25 mouse cellular contexts compared by ENCODE assay signal in the genomic region with DNA sequence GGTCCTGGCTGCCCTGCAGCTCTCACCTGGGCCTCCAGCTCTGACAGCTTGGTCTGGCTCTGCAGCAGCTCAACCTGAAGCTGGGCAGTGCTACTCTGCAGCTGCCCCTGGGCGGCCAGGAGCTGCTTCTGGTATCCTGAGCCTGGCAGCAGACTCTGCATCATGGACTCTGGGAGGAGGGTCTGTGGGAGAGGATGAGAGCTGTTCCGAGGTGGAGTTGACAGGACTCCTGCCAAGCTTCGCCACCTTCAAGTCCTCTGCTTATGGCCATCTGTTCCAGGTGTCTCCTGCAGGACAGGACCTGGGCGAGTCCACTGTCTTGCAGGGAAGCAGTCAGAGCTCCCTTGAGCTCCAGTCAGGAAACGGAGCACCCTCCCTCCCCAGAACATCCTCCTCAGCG. TPM values are rescaled to one million over a fixed set of nuclear protein-coding genes. Genes with fewer than 3 reads are reported as not detected.
DNase-seq lines count a peak whose midpoint lies in the region; ATAC-seq lines count a peak whose summit lies in the region.
"Had no signal": no experiment of that assay in that cellular context is flagged by ENCODE, and none has a peak within 500 bp of the region (broad histone marks: within the 10 kb centered on the region; RNA-seq: fewer than 3 reads in every experiment).

No protein-coding gene starts in this region.

- no peaks in the 10 kb centered on the region for H3K27me3 ChIP-seq in heart, embryonic 13.5 days (replicated peaks)
- no peaks in the 10 kb centered on the region for H3K27me3 ChIP-seq in limb, embryonic 11.5 days (ENCODE audit: control insufficient read depth, insufficient read depth, low read length)
- H3K27me3 ChIP-seq in limb, embryonic 10.5 days (ENCODE audit: low read depth, poor library complexity, severe bottlenecking): no peaks in the 10 kb centered on the region
- H3K27me3 ChIP-seq in embryonic facial prominence, embryonic 10.5 days (replicated peaks; ENCODE audit: low read depth, poor library complexity, severe bottlenecking): no peaks in the 10 kb centered on the region
- H3K27me3 ChIP-seq: embryonic facial prominence, embryonic 13.5 days; forebrain, embryonic 15.5 days; midbrain, embryonic 15.5 days; neural tube, embryonic 13.5 days had no signal

- H3K4me2 ChIP-seq in heart, embryonic 13.5 days: no peak overlapping the region
- no peak overlapping the region for H3K4me2 ChIP-seq in limb, embryonic 11.5 days (ENCODE audit: low read depth, severe bottlenecking)
- H3K4me2 ChIP-seq: embryonic facial prominence, embryonic 13.5 days; forebrain, embryonic 15.5 days; midbrain, embryonic 15.5 days; neural tube, embryonic 13.5 days had no signal

- WGBS in heart, embryonic 13.5 days: 79% methylated on average over 6 of the region's 6 CpGs
- 78% methylated on average over 6 of the region's 6 CpGs for WGBS in limb, embryonic 11.5 days
- WGBS in limb, embryonic 10.5 days: 77% methylated on average over 6 of the region's 6 CpGs
- 85% methylated on average over 6 of the region's 6 CpGs for WGBS in embryonic facial prominence, embryonic 10.5 days

- no peaks in the 10 kb centered on the region for H3K9me3 ChIP-seq in heart, embryonic 13.5 days
- no peaks in the 10 kb centered on the region for H3K9me3 ChIP-seq in limb, embryonic 11.5 days (ENCODE audit: control insufficient read depth, low read length)
- no peaks in the 10 kb centered on the region for H3K9me3 ChIP-seq in limb, embryonic 10.5 days (replicated peaks)
- no peaks in the 10 kb centered on the region for H3K9me3 ChIP-seq in embryonic facial prominence, embryonic 10.5 days
- H3K9me3 ChIP-seq: embryonic facial prominence, embryonic 13.5 days; forebrain, embryonic 15.5 days; G1E; midbrain, embryonic 15.5 days; neural tube, embryonic 13.5 days had no signal

- 0 out of 2 replicates have a peak overlapping the region, but pooled peaks have one; percentile 25 for H3K9ac ChIP-seq in heart, embryonic 13.5 days
- 0 out of 2 replicates have a peak overlapping the region, but pooled peaks have one; percentile 1 for H3K9ac ChIP-seq in limb, embryonic 11.5 days (ENCODE audit: low read length)
- H3K9ac ChIP-seq: forebrain, embryonic 15.5 days; midbrain, embryonic 15.5 days; neural tube, embryonic 13.5 days had no signal

- 0 out of 2 replicates have a peak, but pooled peaks cover 11% of the 10 kb centered on the region for H3K4me1 ChIP-seq in heart, embryonic 13.5 days
- 0 out of 2 replicates have a peak, but pooled peaks cover 3% of the 10 kb centered on the region for H3K4me1 ChIP-seq in limb, embryonic 11.5 days (ENCODE audit: control insufficient read depth, insufficient read depth, low read length)
- H3K4me1 ChIP-seq in limb, embryonic 10.5 days: peaks cover 33% of the 10 kb centered on the region
- H3K4me1 ChIP-seq in embryonic facial prominence, embryonic 10.5 days: peaks cover 30% of the 10 kb centered on the region
- H3K4me1 ChIP-seq: embryonic facial prominence, embryonic 13.5 days; forebrain, embryonic 15.5 days; midbrain, embryonic 15.5 days; neural tube, embryonic 13.5 days had no signal

- peaks cover 100% of the 10 kb centered on the region for H3K36me3 ChIP-seq in heart, embryonic 13.5 days
- peaks cover 43% of the 10 kb centered on the region for H3K36me3 ChIP-seq in limb, embryonic 11.5 days (ENCODE audit: control insufficient read depth, insufficient read depth, low read length)
- H3K36me3 ChIP-seq in limb, embryonic 10.5 days: peaks cover 100% of the 10 kb centered on the region
- H3K36me3 ChIP-seq in embryonic facial prominence, embryonic 10.5 days (replicated peaks): peaks cover 100% of the 10 kb centered on the region

- no peak overlapping the region for H3K27ac ChIP-seq in heart, embryonic 13.5 days (replicated peaks)
- H3K27ac ChIP-seq in limb, embryonic 11.5 days (replicated peaks; ENCODE audit: low read depth, low read length): no peak overlapping the region
- no peak overlapping the region for H3K27ac ChIP-seq in limb, embryonic 10.5 days
- H3K27ac ChIP-seq in embryonic facial prominence, embryonic 10.5 days (replicated peaks): 0 out of 2 replicates have a peak overlapping the region, but pooled peaks have one; percentile 12
- H3K27ac ChIP-seq: embryonic facial prominence, embryonic 13.5 days; forebrain, embryonic 15.5 days; macrophage; midbrain, embryonic 15.5 days; neural tube, embryonic 13.5 days had no signal

- ATAC-seq in heart, embryonic 13.5 days (ENCODE audit: extremely low read depth, insufficient number of reproducible peaks, low FRiP score, low TSS enrichment): no peak
- ATAC-seq in limb, embryonic 11.5 days (ENCODE audit: insufficient number of reproducible peaks, low FRiP score, low TSS enrichment, low read depth): no peak
- no peak for ATAC-seq in erythroblast, adult 5-6 weeks (replicated peaks; ENCODE audit: low FRiP score, poor library complexity, severe bottlenecking)
- ATAC-seq: forebrain, embryonic 15.5 days; intestine, postnatal 0 days; lung, postnatal 0 days; midbrain, embryonic 15.5 days had no signal

- no peak for DNase-seq in heart, adult 8-10 months (ENCODE audit: low spot score)
- no peak for DNase-seq in limb, embryonic 11.5 days (ENCODE audit: low spot score)
- no peak for DNase-seq in limb, embryonic 10.5 days (ENCODE audit: low spot score)
- peak; percentile 73 for DNase-seq in cerebellum, adult 9-10 months
- no peak for DNase-seq in embryonic facial prominence, embryonic 10.5 days (ENCODE audit: low spot score)
- no peak for DNase-seq in spleen, postnatal 14 days (ENCODE audit: low spot score in 2 of 2)
- DNase-seq: adrenal gland, adult 2 months; gastrocnemius, postnatal 14 days; heart, adult 18-20 months; kidney, postnatal 25 days; liver; retina, postnatal 1 day; spleen, adult 18-20 months; thymus, postnatal 14 days had no signal

- no peak overlapping the region for H3K4me3 ChIP-seq in heart, embryonic 13.5 days
- no peak overlapping the region for H3K4me3 ChIP-seq in limb, embryonic 11.5 days (ENCODE audit: low read depth, low read length)
- no peak overlapping the region for H3K4me3 ChIP-seq in limb, embryonic 10.5 days
- H3K4me3 ChIP-seq in embryonic facial prominence, embryonic 10.5 days: no peak overlapping the region
- H3K4me3 ChIP-seq: embryonic facial prominence, embryonic 13.5 days; forebrain, embryonic 15.5 days; midbrain, embryonic 15.5 days; myocyte; neural tube, embryonic 13.5 days had no signal

RNA-seq across cellular contexts. Expression of a gene that starts 10.7 kb away (rescaled TPM):
- polyA plus RNA-seq in heart, embryonic 13.5 days (2015; fragmentation: Nextera tagmentation; extraction: Ambion mirVana): 82.4 and 92.2 TPM in 2 replicates
- total RNA-seq in heart, adult 8-10 months (2022): 10 to 100 TPM; 60.0 to 66.2 (median 63.9) TPM
- polyA plus RNA-seq in limb, embryonic 11.5 days (2014; fragmentation: Nextera tagmentation; extraction: Ambion mirVana): 110 and 111 TPM in 2 replicates
- polyA plus RNA-seq in limb, embryonic 10.5 days (2016; fragmentation: Nextera tagmentation; extraction: Ambion mirVana): 116 and 118 TPM in 2 replicates
- 108 and 117 TPM in 2 replicates for polyA plus RNA-seq in embryonic facial prominence, embryonic 10.5 days (2016; fragmentation: Nextera tagmentation; extraction: Ambion mirVana)
- total RNA-seq in erythroblast, adult 5-6 weeks (2015; ENCODE audit: low replicate concordance): 10.0 and 19.8 TPM in 2 replicates
- 5.2 and 6.7 TPM in 2 replicates for total RNA-seq in erythroblast, adult 5-6 weeks (2017; ENCODE audit: low replicate concordance)

RNA-seq across cellular contexts. Expression of a gene that starts 18.4 kb away (rescaled TPM):
- 4.2 and 4.3 TPM in 2 replicates for polyA plus RNA-seq in heart, embryonic 13.5 days (2015; fragmentation: Nextera tagmentation; extraction: Ambion mirVana)
- 1 to 10 TPM; 6.6 to 8.2 (median 7.6) TPM for total RNA-seq in heart, adult 8-10 months (2022)
- 2.2 and 2.5 TPM in 2 replicates for polyA plus RNA-seq in limb, embryonic 11.5 days (2014; fragmentation: Nextera tagmentation; extraction: Ambion mirVana)
- polyA plus RNA-seq in limb, embryonic 10.5 days (2016; fragmentation: Nextera tagmentation; extraction: Ambion mirVana): 1.9 and 2.1 TPM in 2 replicates
- 1.9 and 2.3 TPM in 2 replicates for polyA plus RNA-seq in embryonic facial prominence, embryonic 10.5 days (2016; fragmentation: Nextera tagmentation; extraction: Ambion mirVana)
- total RNA-seq in erythroblast, adult 5-6 weeks (2015; ENCODE audit: low replicate concordance): 0.38 and 2.3 TPM in 2 replicates
- total RNA-seq in erythroblast, adult 5-6 weeks (2017; ENCODE audit: low replicate concordance): 0.28 and 3.3 TPM in 2 replicates
- polyA plus RNA-seq: G1E had no signal

RNA-seq across cellular contexts. Expression of a gene that starts 18.6 kb away (rescaled TPM):
- polyA plus RNA-seq in heart, embryonic 13.5 days (2015; fragmentation: Nextera tagmentation; extraction: Ambion mirVana): 22.8 and 24.4 TPM in 2 replicates
- 10 to 100 TPM; 14.5 to 16.4 (median 15.2) TPM for total RNA-seq in heart, adult 8-10 months (2022)
- 28.2 and 35.0 TPM in 2 replicates for polyA plus RNA-seq in limb, embryonic 11.5 days (2014; fragmentation: Nextera tagmentation; extraction: Ambion mirVana)
- 51.7 and 56.8 TPM in 2 replicates for polyA plus RNA-seq in limb, embryonic 10.5 days (2016; fragmentation: Nextera tagmentation; extraction: Ambion mirVana)
- 61.0 and 61.8 TPM in 2 replicates for polyA plus RNA-seq in embryonic facial prominence, embryonic 10.5 days (2016; fragmentation: Nextera tagmentation; extraction: Ambion mirVana)
- total RNA-seq in erythroblast, adult 5-6 weeks (2015; ENCODE audit: low replicate concordance): 6.1 and 14.6 TPM in 2 replicates
- total RNA-seq in erythroblast, adult 5-6 weeks (2017; ENCODE audit: low replicate concordance): 6.0 and 6.7 TPM in 2 replicates

RNA-seq across cellular contexts. Expression of a gene that starts 22.3 kb away (rescaled TPM):
- polyA plus RNA-seq in heart, embryonic 13.5 days (2015; fragmentation: Nextera tagmentation; extraction: Ambion mirVana): 46.1 and 51.1 TPM in 2 replicates
- total RNA-seq in heart, adult 8-10 months (2022): 10 to 100 TPM; 17.9 to 25.7 (median 22.1) TPM
- polyA plus RNA-seq in limb, embryonic 11.5 days (2014; fragmentation: Nextera tagmentation; extraction: Ambion mirVana): 3.7 and 4.3 TPM in 2 replicates
- 3.2 and 4.9 TPM in 2 replicates for polyA plus RNA-seq in limb, embryonic 10.5 days (2016; fragmentation: Nextera tagmentation; extraction: Ambion mirVana)
- polyA plus RNA-seq in embryonic facial prominence, embryonic 10.5 days (2016; fragmentation: Nextera tagmentation; extraction: Ambion mirVana): 4.5 and 4.7 TPM in 2 replicates
- 1.0 and 2.5 TPM in 2 replicates for total RNA-seq in erythroblast, adult 5-6 weeks (2015; ENCODE audit: low replicate concordance)
- 1.3 TPM in 1 of 2 replicates, not detected in the other for total RNA-seq in erythroblast, adult 5-6 weeks (2017; ENCODE audit: low replicate concordance)
- polyA plus RNA-seq: G1E had no signal

RNA-seq across cellular contexts. Expression of a gene that starts 49.3 kb away (rescaled TPM):
- 82.1 and 88.7 TPM in 2 replicates for polyA plus RNA-seq in heart, embryonic 13.5 days (2015; fragmentation: Nextera tagmentation; extraction: Ambion mirVana)
- total RNA-seq in heart, adult 8-10 months (2022): 10 to 100 TPM; 10.1 to 15.1 (median 10.8) TPM
- 56.7 and 62.5 TPM in 2 replicates for polyA plus RNA-seq in limb, embryonic 11.5 days (2014; fragmentation: Nextera tagmentation; extraction: Ambion mirVana)
- polyA plus RNA-seq in limb, embryonic 10.5 days (2016; fragmentation: Nextera tagmentation; extraction: Ambion mirVana): 61.5 and 65.4 TPM in 2 replicates
- polyA plus RNA-seq in embryonic facial prominence, embryonic 10.5 days (2016; fragmentation: Nextera tagmentation; extraction: Ambion mirVana): 62.7 and 65.6 TPM in 2 replicates
- total RNA-seq in erythroblast, adult 5-6 weeks (2015; ENCODE audit: low replicate concordance): 10.4 and 14.4 TPM in 2 replicates
- 2.7 and 6.4 TPM in 2 replicates for total RNA-seq in erythroblast, adult 5-6 weeks (2017; ENCODE audit: low replicate concordance)
